Mouse (Mus musculus): ENCODE data around the gene Mfsd12. TPM values are rescaled to one million over a fixed set of nuclear protein-coding genes. Genes with fewer than 3 reads are reported as not detected.
A peak's percentile ranks its signal among the peaks of the same experiment; 100 is the strongest.

Mfsd12 gene
- total and polyA plus RNA-seq, 3 experiments, result 5.2 to 9.5 (median 7.4) TPM

- Histone ChIP-seq H3K9ac (ENCODE audit: insufficient read depth, low read depth) (peak overlapping the region; percentile 2; the same call in 1 of the 2 replicates), H3K27ac (ENCODE audit: insufficient read depth, low read depth) (no peak overlapping the region), H3K9me3 (replicated peaks; ENCODE audit: low read length) (no peaks in the 10 kb centered on the region), H3K27me3 (replicated peaks) (no peaks in the 10 kb centered on the region), H3K4me3 (replicated peaks in 1 of 3; ENCODE audit: low read depth in 2 of 3, low read length in 2 of 3, poor library complexity in 1 of 3) (peak overlapping the region in 2 of 3 experiments; percentile 15 to 32), H3K36me3 (replicated peaks in 1 of 2; ENCODE audit: control insufficient read depth in 1 of 2, insufficient read depth in 1 of 2, low read length in 1 of 2) (peaks cover 16 to 21% of the 10 kb centered on the region in 2 experiments), H3K4me1 (ENCODE audit: control insufficient read depth in 1 of 2, insufficient read depth in 2 of 2) (peaks cover 13 to 49% of the 10 kb centered on the region in 2 experiments), H3K79me2 (replicated peaks; ENCODE audit: control insufficient read depth, extremely low read depth, insufficient read depth, poor library complexity, severe bottlenecking) (no peaks in the 10 kb centered on the region), H3K4me2 (ENCODE audit: insufficient read depth, low read depth, poor library complexity, severe bottlenecking) (peak overlapping the region; percentile 54)
- dilution Hi-C loops (cut with MboI; ENCODE audit: extremely low pct_ligation_motif_present, extremely low pct_unique_long_range_greater_than_20kb, low sequenced_read_pairs), result no loop called here
- in situ Hi-C loops (cut with MboI; ENCODE audit: low pct_ligation_motif_present, low pct_unique_long_range_greater_than_20kb, low sequenced_read_pairs), result loop anchor here (10.0 kb wide), 1 partner anchor 157 kb away; no protein-coding TSS in a partner anchor
- peak; percentile 75 for DNase-seq (ENCODE audit: extremely low read depth)
- 0 out of 2 replicates have a peak, but pooled peaks have one; percentile 10 for TF ChIP-seq MYC (IDR thresholded peaks at IDR 0.05; ENCODE audit: low read depth, low read length)
- TF ChIP-seq MAX (IDR thresholded peaks at IDR 0.05; ENCODE audit: low read length), result peak; percentile 83
- TF ChIP-seq GABPA (IDR thresholded peaks at IDR 0.05; ENCODE audit: insufficient replicate concordance, low read depth, low read length), result no peak
- TF ChIP-seq BHLHE40 (IDR thresholded peaks at IDR 0.05; ENCODE audit: low read depth, low read length), result peak; percentile 71
- no peak for TF ChIP-seq ZNF384 (IDR thresholded peaks at IDR 0.05; ENCODE audit: low read depth, low read length)
- TF ChIP-seq TCF12 (IDR thresholded peaks at IDR 0.05; ENCODE audit: low read depth, low read length), result 0 out of 2 replicates have a peak, but pooled peaks have one; percentile 41
- TF ChIP-seq CHD2 (IDR thresholded peaks at IDR 0.05; ENCODE audit: low read length), result no peak
- no peak for TF ChIP-seq CHD1 (IDR thresholded peaks at IDR 0.05; ENCODE audit: low read depth, low read length)
- peak; percentile 22; the same call in 1 of the 2 replicates for TF ChIP-seq EP300 (IDR thresholded peaks at IDR 0.05; ENCODE audit: low read length)
- TF ChIP-seq TBP (conservative IDR thresholded peaks at IDR 0.05; ENCODE audit: low read depth, low read length), result 0 out of 2 replicates have a peak, but pooled peaks have one; percentile 39
- no peak for TF ChIP-seq KAT2A (IDR thresholded peaks at IDR 0.05; ENCODE audit: insufficient replicate concordance, low read length)
- TF ChIP-seq RCOR1 (conservative IDR thresholded peaks at IDR 0.05; ENCODE audit: low read depth, low read length), result no peak
- TF ChIP-seq NRF1 (IDR thresholded peaks at IDR 0.05; ENCODE audit: low read depth, low read length), result no peak
- peak; percentile 82; the same call in 1 of the 2 replicates for TF ChIP-seq MAZ (IDR thresholded peaks at IDR 0.05; ENCODE audit: low read depth, low read length)
- TF ChIP-seq ZKSCAN1 (IDR thresholded peaks at IDR 0.05; ENCODE audit: borderline replicate concordance, low read depth, low read length), result 0 out of 2 replicates have a peak, but pooled peaks have one; percentile 34
- no peak for TF ChIP-seq UBTF (IDR thresholded peaks at IDR 0.05; ENCODE audit: low read depth, low read length)
- 0 out of 2 replicates have a peak, but pooled peaks have one; percentile 28 for TF ChIP-seq MEF2A (IDR thresholded peaks at IDR 0.05; ENCODE audit: borderline replicate concordance, low read depth, low read length)
- TF ChIP-seq JUND (conservative IDR thresholded peaks at IDR 0.05; ENCODE audit: low read depth, low read length), result no peak
- no peak; the same call in 1 of the 2 replicates for TF ChIP-seq ETS1 (conservative IDR thresholded peaks at IDR 0.05; ENCODE audit: low read depth, low read length)
- peak; percentile 56 for TF ChIP-seq POLR2A (IDR thresholded peaks at IDR 0.05; ENCODE audit: low read depth, low read length)
- TF ChIP-seq ZMIZ1 (IDR thresholded peaks at IDR 0.05; ENCODE audit: low read depth, low read length), result no peak
- TF ChIP-seq NELFE (IDR thresholded peaks at IDR 0.05; ENCODE audit: low read depth, low read length), result peak; percentile 40; the same call in 1 of the 2 replicates
- TF ChIP-seq PAX5 (IDR thresholded peaks at IDR 0.05; ENCODE audit: low read length), result no peak
- peak; percentile 59; the same call in 1 of the 2 replicates for TF ChIP-seq MXI1 (IDR thresholded peaks at IDR 0.05; ENCODE audit: low read depth, low read length)
- TF ChIP-seq USF1 (IDR thresholded peaks at IDR 0.05; ENCODE audit: low read depth, low read length), result no peak
- TF ChIP-seq ELF1 (IDR thresholded peaks at IDR 0.05; ENCODE audit: low read depth, low read length), result no peak
- TF ChIP-seq IRF4 (IDR thresholded peaks at IDR 0.05; ENCODE audit: low read depth, low read length), result no peak
- no peak for TF ChIP-seq RAD21 (IDR thresholded peaks at IDR 0.05; ENCODE audit: low read depth, low read length)
- peak; percentile 62 for TF ChIP-seq SIN3A (IDR thresholded peaks at IDR 0.05; ENCODE audit: low read length)
- TF ChIP-seq HCFC1 (IDR thresholded peaks at IDR 0.05; ENCODE audit: low read depth, low read length), result peak; percentile 28; the same call in 1 of the 2 replicates
- TF ChIP-seq MAFK (IDR thresholded peaks at IDR 0.05; ENCODE audit: insufficient replicate concordance, low read length), result no peak
- TF ChIP-seq CTCF (conservative IDR thresholded peaks at IDR 0.05 in 1 of 2, IDR thresholded peaks at IDR 0.05 in 1 of 2; ENCODE audit: low read depth in 2 of 2, low read length in 2 of 2), result no peak
- no peak for TF ChIP-seq ZC3H11A (IDR thresholded peaks at IDR 0.05; ENCODE audit: low read depth, low read length)
- TF ChIP-seq USF2 (conservative IDR thresholded peaks at IDR 0.05; ENCODE audit: low read depth, low read length), result no peak
- no peak for TF ChIP-seq E2F4 (IDR thresholded peaks at IDR 0.05; ENCODE audit: insufficient replicate concordance, low read depth, low read length)
- TF ChIP-seq JUN (IDR thresholded peaks at IDR 0.05; ENCODE audit: insufficient read depth, low read depth, low read length), result no peak
- no peak for TF ChIP-seq SMC3 (IDR thresholded peaks at IDR 0.05; ENCODE audit: low read depth, low read length)
- no peak; the same call in 1 of the 2 replicates for TF ChIP-seq POLR2AphosphoS2 (IDR thresholded peaks at IDR 0.05; ENCODE audit: low read depth, low read length)
Observed at GRCm38 (mm10) chr10:81351678-81352291, 5.5 kb upstream of the Mfsd12 start.
